Mouse (Mus musculus) MEL (cell line): Measurements from ENCODE around the gene Sdhc. TPM values are rescaled to one million over a fixed set of nuclear protein-coding genes. Genes with fewer than 3 reads are reported as not detected.

ENCODE experiments used
- DNase-seq: peaks from one replicate; pipeline ENCODE4 v3.0.0; 2011; ENCODE audit warnings: low read depth, low spot score
- H3K27ac ChIP-seq: 2 replicates; pipeline ENCODE4 v1.5.1; 2012; ENCODE audit warnings: low read depth, mild to moderate bottlenecking, control low read depth, low read length, moderate library complexity; ENCODE audit not compliant: control insufficient read depth
- H3K27me3 ChIP-seq, 2 experiments: fragments of 150-350 bp in 1 of 2; sonication (generic) in 1 of 2; 2 replicates each; pipeline ENCODE4 v1.6.1; 2012; ENCODE audit warnings: low read length in 2 of 2, mild to moderate bottlenecking in 2 of 2, improper control_type of control experiment in 1 of 2, moderate library complexity in 1 of 2; ENCODE audit not compliant: insufficient read depth in 2 of 2, control insufficient read depth in 1 of 2
- H3K36me3 ChIP-seq, 2 experiments: 2 replicates each; pipeline ENCODE4 v1.6.1; 2012 to 2014; ENCODE audit warnings: low read length in 2 of 2, improper control_type of control experiment in 1 of 2, inconsistent platforms in 1 of 2, mild to moderate bottlenecking in 1 of 2; ENCODE audit not compliant: insufficient read depth in 2 of 2, control insufficient read depth in 1 of 2
- H3K4me1 ChIP-seq, 2 experiments: fragments of 150-350 bp in 1 of 2; sonication (generic) in 1 of 2; 2 replicates each; pipeline ENCODE4 v1.6.1; 2012; ENCODE audit warnings: low read length in 2 of 2, improper control_type of control experiment in 1 of 2, mild to moderate bottlenecking in 1 of 2; ENCODE audit not compliant: insufficient read depth in 2 of 2, control insufficient read depth in 1 of 2
- H3K4me3 ChIP-seq, 2 experiments: fragments of 150-350 bp in 1 of 2; sonication (generic) in 1 of 2; 2 replicates each; pipeline ENCODE4 v1.5.1; 2012; ENCODE audit warnings: low read depth in 2 of 2, low read length in 2 of 2, mild to moderate bottlenecking in 2 of 2, moderate library complexity in 2 of 2, control low read depth in 1 of 2, improper control_type of control experiment in 1 of 2; ENCODE audit not compliant: control insufficient read depth in 1 of 2, insufficient read depth in 1 of 2
- H3K79me2 ChIP-seq: 2 replicates; pipeline ENCODE4 v1.6.1; 2012; ENCODE audit warnings: mild to moderate bottlenecking, low read length, moderate library complexity; ENCODE audit not compliant: control insufficient read depth, poor library complexity, insufficient read depth
- H3K9ac ChIP-seq: 2 replicates; pipeline ENCODE4 v1.6.1; 2012; ENCODE audit warnings: low read depth, mild to moderate bottlenecking, control low read depth, low read length, moderate library complexity; ENCODE audit not compliant: control insufficient read depth, poor library complexity, severe bottlenecking
- H3K9me3 ChIP-seq: fragments of 150-350 bp; sonication (generic); replicated peaks from 2 replicates; pipeline ENCODE4 v1.6.1; 2012; ENCODE audit warnings: mild to moderate bottlenecking, low read length, improper control_type of control experiment, moderate library complexity; ENCODE audit not compliant: insufficient read depth
- E2F4 ChIP-seq: IDR thresholded peaks from 2 replicates; pipeline ENCODE4 v1.6.1; 2011; ENCODE audit warnings: low read depth, low read length, improper control_type of control experiment, borderline replicate concordance
- ELF1 ChIP-seq: IDR thresholded peaks from 2 replicates; pipeline ENCODE4 v1.6.1; 2014; ENCODE audit warnings: low read depth, mild to moderate bottlenecking, inconsistent platforms, low read length, improper control_type of control experiment, moderate library complexity
- GATA1 ChIP-seq: IDR thresholded peaks from 2 replicates; pipeline ENCODE4 v1.6.1; 2011; ENCODE audit warnings: low read depth, low read length, improper control_type of control experiment
- HCFC1 ChIP-seq: IDR thresholded peaks from 2 replicates; pipeline ENCODE4 v1.6.1; 2012; ENCODE audit warnings: low read depth, mild to moderate bottlenecking, inconsistent platforms, low read length, improper control_type of control experiment, moderate library complexity
- MAFK ChIP-seq: IDR thresholded peaks from 2 replicates; pipeline ENCODE4 v1.6.1; 2011; ENCODE audit warnings: low read depth, mild to moderate bottlenecking, low read length, improper control_type of control experiment, borderline replicate concordance
- MAX ChIP-seq: IDR thresholded peaks from 2 replicates; pipeline ENCODE4 v1.6.1; 2011; ENCODE audit warnings: low read length, improper control_type of control experiment
- MYC ChIP-seq: IDR thresholded peaks from 2 replicates; pipeline ENCODE4 v1.6.1; 2011; ENCODE audit warnings: low read depth, mild to moderate bottlenecking, low read length, improper control_type of control experiment, moderate library complexity
- NELFE ChIP-seq: IDR thresholded peaks from 2 replicates; pipeline ENCODE4 v1.6.1; 2011; ENCODE audit warnings: low read depth, low read length, improper control_type of control experiment
- POLR2A ChIP-seq, 2 experiments: IDR thresholded peaks; 2 replicates each; pipeline ENCODE4 v1.6.1; 2011 to 2012; ENCODE audit warnings: low read length in 2 of 2, mild to moderate bottlenecking in 2 of 2, control low read depth in 1 of 2, improper control_type of control experiment in 1 of 2, low read depth in 1 of 2, moderate library complexity in 1 of 2; ENCODE audit not compliant: control insufficient read depth in 1 of 2, insufficient read depth in 1 of 2, poor library complexity in 1 of 2
- RCOR1 ChIP-seq: IDR thresholded peaks from 2 replicates; pipeline ENCODE4 v1.6.1; 2012; ENCODE audit warnings: low read depth, mild to moderate bottlenecking, inconsistent platforms, low read length, improper control_type of control experiment
- SIN3A ChIP-seq: IDR thresholded peaks from 2 replicates; pipeline ENCODE4 v1.6.1; 2012; ENCODE audit warnings: low read length, improper control_type of control experiment, inconsistent platforms
- SMC3 ChIP-seq: IDR thresholded peaks from 2 replicates; pipeline ENCODE4 v1.6.1; 2011; ENCODE audit warnings: low read depth, low read length, improper control_type of control experiment
- TBP ChIP-seq: IDR thresholded peaks from 2 replicates; pipeline ENCODE4 v1.8.0; 2011; ENCODE audit warnings: low read depth, low read length, improper control_type of control experiment
- UBTF ChIP-seq: IDR thresholded peaks from 2 replicates; pipeline ENCODE4 v1.6.1; 2012; ENCODE audit warnings: low read depth, mild to moderate bottlenecking, inconsistent platforms, low read length, improper control_type of control experiment, moderate library complexity, borderline replicate concordance; ENCODE audit not compliant: insufficient read depth
- ZC3H11A ChIP-seq: IDR thresholded peaks from 2 replicates; pipeline ENCODE4 v1.6.1; 2012; ENCODE audit warnings: low read depth, mild to moderate bottlenecking, inconsistent platforms, low read length, improper control_type of control experiment
- ZKSCAN1 ChIP-seq: IDR thresholded peaks from 2 replicates; pipeline ENCODE4 v1.6.1; 2012; ENCODE audit warnings: low read depth, mild to moderate bottlenecking, inconsistent platforms, low read length, improper control_type of control experiment, moderate library complexity
- ZMIZ1 ChIP-seq: IDR thresholded peaks from 2 replicates; pipeline ENCODE4 v1.6.1; 2012; ENCODE audit warnings: low read depth, mild to moderate bottlenecking, inconsistent platforms, low read length, improper control_type of control experiment, moderate library complexity
- polyA plus RNA-seq, 2 experiments: library from polyadenylated mRNA; stranded (reverse) in 1 of 2; unstranded in 1 of 2; fragments of >175 nt in 1 of 2; fragments of >200 nt in 1 of 2; gene quantifications; 2 replicates each; pipeline versions ENCODE4 v1.2.1 to v1.2.4; 2012; ENCODE audit warnings: low replicate concordance in 2 of 2, low read depth in 1 of 2; ENCODE audit not compliant: insufficient read length in 2 of 2, insufficient read depth in 1 of 2, missing spikeins in 1 of 2
- total RNA-seq: library from RNA; depleted of rRNA; stranded (reverse); fragments of 300-350 nt; gene quantifications from 2 replicates; pipeline ENCODE4 v1.2.3, GENCODE M21; 2012

The Sdhc gene
- total and polyA plus RNA-seq, 3 experiments = 79.4 to 224 TPM; not detected in 1

DNA sequence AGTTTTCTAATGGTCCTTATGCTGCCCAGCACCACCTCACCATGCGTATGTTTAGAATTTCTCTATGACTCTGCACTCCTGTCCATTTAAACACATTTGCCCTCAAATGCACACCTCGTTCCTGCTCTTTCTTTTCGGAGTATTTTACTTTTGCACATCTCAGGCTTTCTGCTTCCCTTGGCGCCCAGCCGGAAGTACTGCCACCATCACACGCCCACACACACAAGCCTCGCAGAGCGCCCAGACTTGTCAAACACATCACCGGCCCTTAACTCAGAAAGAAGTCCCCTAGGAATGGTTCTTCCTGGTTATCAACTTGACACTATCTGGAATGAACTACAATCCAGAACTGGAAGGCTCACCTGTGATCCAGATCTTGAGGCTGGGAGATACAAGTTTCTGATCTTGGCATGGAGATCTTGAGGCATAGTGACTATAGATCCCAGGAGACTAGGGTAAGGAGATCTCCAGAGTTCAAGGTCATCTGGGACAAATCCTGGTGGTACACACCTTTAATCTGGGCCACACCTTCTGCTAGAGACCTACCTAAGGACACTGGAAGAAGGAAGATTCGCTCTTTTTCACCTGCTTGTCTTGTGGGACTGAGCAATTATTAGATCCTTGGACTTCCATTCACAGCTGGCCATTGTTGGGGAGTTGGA is 47.1 kb downstream of the Sdhc start:
- TF ChIP-seq MAX (peak; percentile 40; the same call in 1 of the 2 replicates), ZC3H11A (no peak), RCOR1 (no peak), ELF1 (0 out of 2 replicates have a peak, but pooled peaks have one; percentile 24), SIN3A (peak; percentile 52; the same call in 1 of the 2 replicates), E2F4 (no peak), ZKSCAN1 (no peak), NELFE (no peak), POLR2A (IDR thresholded peaks at IDR 0.05; ENCODE audit: control insufficient read depth in 1 of 2, insufficient read depth in 1 of 2, low read depth in 1 of 2, low read length in 2 of 2, poor library complexity in 1 of 2) (peak in 1 of 2 experiments; percentile 41; a peak in 1 of 4 replicates)
- no peaks in the 10 kb centered on the region; the same call in 1 of the 2 replicates for H3K79me2 ChIP-seq
- H3K36me3 ChIP-seq = peaks cover 0 to 7% of the 10 kb centered on the region in 2 experiments; a peak in 2 of 4 replicates
- peak overlapping the region; percentile 75 for H3K9ac ChIP-seq
- peaks cover 0 to 3% of the 10 kb centered on the region in 2 experiments; a peak in 1 of 4 replicates for H3K4me1 ChIP-seq
- H3K4me3 ChIP-seq = peak overlapping the region; percentile 52 to 79
- H3K9me3 ChIP-seq = no peaks in the 10 kb centered on the region
- peak; percentile 92 for DNase-seq
- peak overlapping the region; percentile 81 for H3K27ac ChIP-seq
- no peaks in the 10 kb centered on the region for H3K27me3 ChIP-seq

DNA sequence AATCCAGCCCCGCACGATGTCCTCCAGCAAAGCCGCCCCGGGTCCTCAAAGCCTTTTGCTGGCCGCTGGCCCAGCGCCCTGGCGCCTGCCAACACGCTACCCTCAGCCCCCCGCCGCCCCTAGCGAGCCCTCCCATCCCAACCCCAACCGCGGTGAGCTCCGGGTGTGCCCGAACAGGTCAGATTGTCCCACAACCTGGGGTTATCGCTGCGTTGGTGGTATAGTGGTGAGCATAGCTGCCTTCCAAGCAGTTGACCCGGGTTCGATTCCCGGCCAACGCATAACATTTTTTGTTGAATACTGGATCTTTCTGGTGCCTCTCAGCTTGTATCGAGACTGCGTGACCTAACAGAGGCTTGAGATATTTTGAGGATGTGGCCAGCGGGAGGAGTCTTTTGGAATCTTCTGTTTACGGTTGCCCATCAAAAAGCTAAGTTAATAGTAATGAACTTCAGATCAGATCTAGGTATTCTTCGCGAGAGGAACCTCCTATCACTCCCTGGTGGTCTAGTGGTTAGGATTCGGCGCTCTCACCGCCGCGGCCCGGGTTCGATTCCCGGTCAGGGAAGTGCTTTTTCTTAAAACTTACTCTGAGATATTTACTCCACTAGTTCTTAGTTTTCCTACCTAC is 47.7 kb downstream of the Sdhc start:
- TF ChIP-seq RCOR1 (no peak), MAFK (peak; percentile 92; the same call in 1 of the 2 replicates), ZMIZ1 (no peak), E2F4 (no peak), UBTF (no peak), TBP (peak; percentile 98), MYC (no peak), GATA1 (no peak), SMC3 (no peak), SIN3A (0 out of 2 replicates have a peak, but pooled peaks have one; percentile 7), ELF1 (peak; percentile 38; the same call in 1 of the 2 replicates), HCFC1 (no peak)
- Histone ChIP-seq H3K9me3 (no peaks in the 10 kb centered on the region), H3K4me3 (peak overlapping the region; percentile 52 to 84), H3K36me3 (peaks cover 0 to 12% of the 10 kb centered on the region in 2 experiments; a peak in 2 of 4 replicates), H3K27ac (peak overlapping the region; percentile 81), H3K4me1 (peaks cover 0 to 5% of the 10 kb centered on the region in 2 experiments; a peak in 1 of 4 replicates), H3K27me3 (no peaks in the 10 kb centered on the region), H3K79me2 (no peaks in the 10 kb centered on the region; the same call in 1 of the 2 replicates), H3K9ac (peak overlapping the region; percentile 77)
- DNase-seq = peak; percentile 91
